Mouse (Mus musculus): ENCODE measurements around the gene Ttc41.

GRCm38 (mm10) chr10:86796073-86796741 is 90.6 kb downstream of the Ttc41 start:
- TF ChIP-seq EP300 (IDR thresholded peaks at IDR 0.05; ENCODE audit: low read depth), result no peak
- TF ChIP-seq CTCF (IDR thresholded peaks at IDR 0.05; ENCODE audit: low read depth), result no peak

Measured in liver, postnatal 0 days (tissue).